Mouse (Mus musculus): Measurements from ENCODE around the gene Syn3. TPM values are rescaled to one million over a fixed set of nuclear protein-coding genes. Genes with fewer than 3 reads are reported as not detected.

Syn3 gene
- polyA plus RNA-seq, 2 experiments: 0.11 to 0.14 TPM

GRCm38 (mm10) chr10:86341589-86341988 is 157.1 kb downstream of the Syn3 start:
- Histone ChIP-seq H3K36me3 (replicated peaks; ENCODE audit: control insufficient read depth, insufficient read depth, low read depth) (no peaks in the 10 kb centered on the region), H3K4me1 (replicated peaks; ENCODE audit: control insufficient read depth in 2 of 2, insufficient read depth in 2 of 2, low read length in 1 of 2) (peaks cover 33 to 46% of the 10 kb centered on the region in 2 experiments), H3K9ac (replicated peaks) (no peak overlapping the region), H3K4me3 (ENCODE audit: insufficient read depth in 1 of 2, low read depth in 2 of 2, low read length in 2 of 2) (no peak overlapping the region), H3K27ac (no peak overlapping the region), H3K9me3 (ENCODE audit: control insufficient read depth, low read length) (no peaks in the 10 kb centered on the region), H3K4me2 (ENCODE audit: low read depth) (no peak overlapping the region), H3K27me3 (ENCODE audit: control insufficient read depth, insufficient read depth, low read length) (no peaks in the 10 kb centered on the region)
- no peak for DNase-seq (ENCODE audit: low read depth in 3 of 3, low spot score in 3 of 3)
- no peak for TF ChIP-seq EP300 (IDR thresholded peaks at IDR 0.05; ENCODE audit: low read depth)
- TF ChIP-seq CTCF (IDR thresholded peaks at IDR 0.05; ENCODE audit: low read depth): no peak
- no peak for ATAC-seq (ENCODE audit: insufficient read depth)
- 55% methylated on average over 8 of the region's 8 CpGs for WGBS (ENCODE audit: insufficient replicate concordance)

GRCm38 (mm10) chr10:86340991-86341527 is 157.6 kb downstream of the Syn3 start:
- H3K4me2 ChIP-seq (ENCODE audit: low read depth): no peak overlapping the region
- no peaks in the 10 kb centered on the region for H3K27me3 ChIP-seq (ENCODE audit: control insufficient read depth, insufficient read depth, low read length)
- WGBS (ENCODE audit: insufficient replicate concordance): 74% methylated on average over 3 of the region's 3 CpGs
- no peaks in the 10 kb centered on the region for H3K9me3 ChIP-seq (ENCODE audit: control insufficient read depth, low read length)
- H3K4me1 ChIP-seq (replicated peaks; ENCODE audit: control insufficient read depth in 2 of 2, insufficient read depth in 2 of 2, low read length in 1 of 2): peaks cover 33 to 49% of the 10 kb centered on the region in 2 experiments
- H3K27ac ChIP-seq: no peak overlapping the region; the same call in 1 of the 2 replicates
- DNase-seq (ENCODE audit: low read depth in 3 of 3, low spot score in 3 of 3): no peak
- TF ChIP-seq EP300 (IDR thresholded peaks at IDR 0.05; ENCODE audit: low read depth) (no peak), CTCF (IDR thresholded peaks at IDR 0.05; ENCODE audit: low read depth) (no peak)
- no peak overlapping the region for H3K4me3 ChIP-seq (ENCODE audit: insufficient read depth in 1 of 2, low read depth in 2 of 2, low read length in 2 of 2)
- no peaks in the 10 kb centered on the region for H3K36me3 ChIP-seq (replicated peaks; ENCODE audit: control insufficient read depth, insufficient read depth, low read depth)
- ATAC-seq (ENCODE audit: insufficient read depth): no peak
- H3K9ac ChIP-seq (replicated peaks): no peak overlapping the region

GRCm38 (mm10) chr10:86340421-86340820 is 158.3 kb downstream of the Syn3 start:
- peak overlapping the region; percentile 23; the same call in 1 of the 2 replicates for H3K9ac ChIP-seq (replicated peaks)

GRCm38 (mm10) chr10:86339649-86340379 is 158.9 kb downstream of the Syn3 start:
- TF ChIP-seq CTCF (IDR thresholded peaks at IDR 0.05; ENCODE audit: low read depth): no peak
- TF ChIP-seq EP300 (IDR thresholded peaks at IDR 0.05; ENCODE audit: low read depth): no peak
- H3K4me1 ChIP-seq (replicated peaks; ENCODE audit: control insufficient read depth in 2 of 2, insufficient read depth in 2 of 2, low read length in 1 of 2): peaks cover 33 to 49% of the 10 kb centered on the region in 2 experiments
- ATAC-seq (ENCODE audit: insufficient read depth) (peak; percentile 70), DNase-seq (ENCODE audit: low read depth in 3 of 3, low spot score in 3 of 3) (no peak)
- H3K9ac ChIP-seq (replicated peaks): peak overlapping the region; percentile 23
- no peak overlapping the region for H3K4me3 ChIP-seq (ENCODE audit: insufficient read depth in 1 of 2, low read depth in 2 of 2, low read length in 2 of 2)
- no peaks in the 10 kb centered on the region for H3K9me3 ChIP-seq (ENCODE audit: control insufficient read depth, low read length)
- peak overlapping the region; percentile 34 for H3K4me2 ChIP-seq (ENCODE audit: low read depth)
- WGBS (ENCODE audit: insufficient replicate concordance): 34% methylated on average over 2 of the region's 2 CpGs
- no peaks in the 10 kb centered on the region for H3K36me3 ChIP-seq (replicated peaks; ENCODE audit: control insufficient read depth, insufficient read depth, low read depth)
- H3K27ac ChIP-seq: peak overlapping the region; percentile 67
- H3K27me3 ChIP-seq (ENCODE audit: control insufficient read depth, insufficient read depth, low read length): no peaks in the 10 kb centered on the region

More at GRCm38 (mm10) chr10:86340421-86340820, 158.3 kb downstream of the Syn3 start:
- ATAC-seq (ENCODE audit: insufficient read depth) (peak; percentile 78), DNase-seq (ENCODE audit: low read depth in 3 of 3, low spot score in 3 of 3) (peak; percentile 57 to 63 (median 60))
- no peaks in the 10 kb centered on the region for H3K9me3 ChIP-seq (ENCODE audit: control insufficient read depth, low read length)
- H3K4me1 ChIP-seq (replicated peaks; ENCODE audit: control insufficient read depth in 2 of 2, insufficient read depth in 2 of 2, low read length in 1 of 2): peaks cover 33 to 49% of the 10 kb centered on the region in 2 experiments
- peak overlapping the region; percentile 67 for H3K27ac ChIP-seq
- TF ChIP-seq CTCF (IDR thresholded peaks at IDR 0.05; ENCODE audit: low read depth) (no peak), EP300 (IDR thresholded peaks at IDR 0.05; ENCODE audit: low read depth) (peak; percentile 81)
- peak overlapping the region; percentile 34 for H3K4me2 ChIP-seq (ENCODE audit: low read depth)
- no peak overlapping the region for H3K4me3 ChIP-seq (ENCODE audit: insufficient read depth in 1 of 2, low read depth in 2 of 2, low read length in 2 of 2)
- H3K27me3 ChIP-seq (ENCODE audit: control insufficient read depth, insufficient read depth, low read length): no peaks in the 10 kb centered on the region
- WGBS (ENCODE audit: insufficient replicate concordance): 53% methylated on average over 7 of the region's 7 CpGs
- H3K36me3 ChIP-seq (replicated peaks; ENCODE audit: control insufficient read depth, insufficient read depth, low read depth): no peaks in the 10 kb centered on the region

GRCm38 (mm10) chr10:86339121-86339520 is 159.6 kb downstream of the Syn3 start:
- H3K27me3 ChIP-seq (ENCODE audit: control insufficient read depth, insufficient read depth, low read length): no peaks in the 10 kb centered on the region
- no peak overlapping the region for H3K4me3 ChIP-seq (ENCODE audit: insufficient read depth in 1 of 2, low read depth in 2 of 2, low read length in 2 of 2)
- H3K4me1 ChIP-seq (replicated peaks; ENCODE audit: control insufficient read depth in 2 of 2, insufficient read depth in 2 of 2, low read length in 1 of 2): peaks cover 34 to 56% of the 10 kb centered on the region in 2 experiments
- TF ChIP-seq CTCF (IDR thresholded peaks at IDR 0.05; ENCODE audit: low read depth): no peak
- 73% methylated on average over 4 of the region's 4 CpGs for WGBS (ENCODE audit: insufficient replicate concordance)
- DNase-seq (ENCODE audit: low read depth in 3 of 3, low spot score in 3 of 3) (no peak), ATAC-seq (ENCODE audit: insufficient read depth) (no peak)
- H3K9me3 ChIP-seq (ENCODE audit: control insufficient read depth, low read length): no peaks in the 10 kb centered on the region
- no peak overlapping the region for H3K4me2 ChIP-seq (ENCODE audit: low read depth)
- no peaks in the 10 kb centered on the region for H3K36me3 ChIP-seq (replicated peaks; ENCODE audit: control insufficient read depth, insufficient read depth, low read depth)
- no peak overlapping the region for H3K27ac ChIP-seq
- H3K9ac ChIP-seq (replicated peaks): no peak overlapping the region
